Mouse (Mus musculus) gastrocnemius, postnatal 4 days (tissue): ENCODE data around the gene Prkd2. TPM values are rescaled to one million over a fixed set of nuclear protein-coding genes. Genes with fewer than 3 reads are reported as not detected.

ENCODE experiments used
- DNase-seq, 2 experiments: peaks; one replicate each; pipeline ENCODE4 v3.0.0; 2021 to 2022; ENCODE audit warnings: low spot score in 2 of 2, mixed read lengths in 2 of 2
- total RNA-seq, 2 experiments: library from RNA; stranded (reverse); gene quantifications; 2 replicates each; pipeline ENCODE4 v1.2.3; 2021

The Prkd2 gene
- total RNA-seq, 2 experiments from 2014 or later, result 16.8 to 17.4 TPM

DNA sequence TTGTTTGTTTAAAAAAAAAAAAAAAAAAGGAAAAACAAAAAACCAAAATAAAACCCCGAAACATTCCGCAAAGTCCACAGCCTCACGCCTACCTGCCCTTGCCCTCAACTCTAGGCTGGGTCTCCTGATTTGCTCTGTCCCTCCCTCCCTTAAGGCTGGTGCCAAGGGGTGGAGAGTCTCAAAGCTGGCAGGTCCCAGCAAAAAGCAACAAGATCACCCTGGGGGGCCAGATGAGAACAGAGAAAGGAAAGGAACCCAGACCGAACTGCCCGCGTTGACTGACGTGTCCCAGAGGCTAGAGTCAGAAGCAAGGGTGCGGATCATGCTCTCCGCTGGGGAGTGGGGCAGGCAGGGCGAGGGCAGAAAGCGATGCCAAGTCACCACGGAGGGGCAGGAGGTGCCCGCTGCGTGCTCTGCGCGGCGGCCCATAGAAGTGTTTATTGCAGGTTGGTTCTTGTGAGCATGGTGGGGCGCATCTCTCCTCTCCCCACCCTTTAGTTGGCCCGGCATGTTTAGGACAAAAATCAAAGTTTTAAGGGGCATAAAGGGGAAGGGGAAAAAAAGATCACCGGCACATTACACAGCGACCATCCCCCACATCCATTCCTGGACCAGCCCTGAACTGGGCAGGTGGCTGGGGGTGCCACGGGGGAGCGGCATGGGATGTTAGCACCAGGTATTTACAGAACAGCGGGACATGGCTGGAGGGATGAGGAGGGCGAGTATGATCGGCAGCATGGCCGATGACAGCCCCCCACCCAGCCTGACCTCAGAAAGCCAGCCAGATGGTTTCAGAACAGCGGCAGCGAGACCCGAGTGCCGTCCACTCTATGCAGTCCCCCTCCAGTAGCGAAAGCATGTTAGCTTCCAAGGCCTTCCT, 73.0 kb downstream of the Prkd2 start:
- peak; percentile 16 for DNase-seq

- peak; percentile 23 to 47 for DNase-seq
Measured at GRCm38 (mm10) chr7:16916342-16917265, 73.9 kb downstream of the Prkd2 start.

GRCm38 (mm10) chr7:16917447-16917846, 74.7 kb downstream of the Prkd2 start:
- no peak for DNase-seq

GRCm38 (mm10) chr7:16918014-16918413, 75.3 kb downstream of the Prkd2 start:
- peak in 1 of 2 experiments; percentile 30 for DNase-seq

GRCm38 (mm10) chr7:16918670-16919069, 76.0 kb downstream of the Prkd2 start:
- DNase-seq, result no peak

- DNase-seq, result peak in 1 of 2 experiments; percentile 14
Measured at GRCm38 (mm10) chr7:16919395-16920149, 76.9 kb downstream of the Prkd2 start.

Other genes starting within 250 kb of the Prkd2 start
- gene Arhgap35, start 227.9 kb upstream of the Prkd2 start, total RNA-seq, result 10 to 100 TPM; 50.1 to 54.6 TPM
- not detected for gene Ceacam15, start 167.2 kb upstream of the Prkd2 start, total RNA-seq
- gene Ceacam9, start 121.0 kb upstream of the Prkd2 start, total RNA-seq, result not detected
- gene Ap2s1, start 104.5 kb upstream of the Prkd2 start, total RNA-seq, result 100 to 1,000 TPM in 1 of 2 experiments, 10 to 100 TPM in 1; 86.6 to 106 TPM
- gene Slc1a5, start 61.6 kb upstream of the Prkd2 start, total RNA-seq, result 10 to 100 TPM; 51.8 to 55.1 TPM
- gene Strn4, start 27.0 kb upstream of the Prkd2 start, total RNA-seq, result 10 to 100 TPM; 66.6 to 78.7 TPM
- 10 to 100 TPM; 22.7 to 22.9 TPM for gene Fkrp, start 26.2 kb upstream of the Prkd2 start, total RNA-seq
- gene Dact3, start 32.4 kb downstream of the Prkd2 start, total RNA-seq, result 10 to 100 TPM; 17.8 to 19.0 TPM
- 1 to 10 TPM; 2.6 TPM for gene Gng8, start 48.9 kb downstream of the Prkd2 start, total RNA-seq
- 1 to 10 TPM; 2.6 to 3.3 TPM for gene Ptgir, start 63.6 kb downstream of the Prkd2 start, total RNA-seq
- 100 to 1,000 TPM; 189 to 234 TPM for gene Calm3, start 81.2 kb downstream of the Prkd2 start, total RNA-seq
- 10 to 100 TPM; 48.6 to 49.6 TPM for gene Pnmal2, start 101.8 kb downstream of the Prkd2 start, total RNA-seq
- gene Pnmal1, start 116.8 kb downstream of the Prkd2 start, total RNA-seq, result under 1 TPM in 1 of 2 experiments, not detected in 1; 0.16 TPM
- gene Gm42372, start 140.2 kb downstream of the Prkd2 start, total RNA-seq, result under 1 TPM in 1 of 2 experiments, not detected in 1; 0.05 TPM
- gene Ccdc8, start 149.8 kb downstream of the Prkd2 start, total RNA-seq, result 10 to 100 TPM; 32.5 to 33.4 TPM
- 10 to 100 TPM; 72.9 to 84.4 TPM for gene Ppp5c, start 185.0 kb downstream of the Prkd2 start, total RNA-seq
- 1 to 10 TPM; 6.6 to 8.1 TPM for gene Hif3a, start 219.5 kb downstream of the Prkd2 start, total RNA-seq
- under 1 TPM; 0.05 to 0.20 TPM for gene Psg16, start 231.1 kb downstream of the Prkd2 start, total RNA-seq